Mouse (Mus musculus): ENCODE data around the gene Pip4k2b.
A peak's percentile ranks its signal among the peaks of the same experiment; 100 is the strongest.
"Not testable (repeated sequence)": the region's sequence is repeated elsewhere in the genome, so short reads cannot be mapped to it uniquely, and the experiment has no call there.

Gene Pip4k2b

GRCm38 (mm10) chr11:97753277-97753676 is 8.8 kb upstream of the Pip4k2b start:
- no peak for DNase-seq (ENCODE audit: low read depth, low spot score)

DNA sequence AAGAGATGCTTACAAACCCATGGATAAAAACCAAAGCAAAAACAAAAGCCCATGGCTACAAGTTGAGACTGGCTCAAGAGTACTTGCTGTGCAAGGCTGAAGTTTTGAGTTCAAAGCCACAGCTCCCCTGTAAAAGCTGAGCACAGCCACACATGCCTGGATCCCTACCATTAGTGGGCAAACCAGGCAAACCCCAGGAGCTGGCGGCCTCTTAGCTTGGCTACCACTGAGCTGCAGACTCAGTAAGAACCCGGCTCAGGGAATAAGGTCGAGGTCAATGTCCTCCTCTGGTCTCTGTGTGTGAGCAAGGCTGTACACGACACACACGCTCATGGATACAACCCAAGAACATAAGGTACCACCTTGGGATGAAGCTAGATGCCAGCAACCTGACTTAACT is 4.0 kb upstream of the Pip4k2b start:
- no peak for DNase-seq (ENCODE audit: low read depth, low spot score)

GRCm38 (mm10) chr11:97747773-97748172 is 3.3 kb upstream of the Pip4k2b start:
- no peak for DNase-seq (ENCODE audit: low read depth, low spot score)

DNA sequence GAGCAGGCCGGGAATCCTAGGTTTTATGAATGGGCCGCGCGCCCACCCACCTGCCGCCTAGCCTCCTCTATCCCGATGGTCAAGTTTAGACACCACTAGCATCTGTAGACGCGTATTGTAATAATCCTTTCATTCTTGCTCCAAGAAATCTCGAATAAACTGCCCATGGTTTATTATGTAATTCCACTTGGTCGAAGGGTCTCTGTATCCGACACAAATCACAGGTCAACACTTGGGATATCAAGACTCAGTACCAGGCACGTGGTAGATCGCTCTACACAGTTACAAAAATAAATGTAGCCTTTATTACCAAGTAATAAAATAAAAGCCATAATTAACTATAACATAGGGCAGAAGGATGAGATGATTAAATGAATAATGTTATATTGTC is 822 bp upstream of the Pip4k2b start:
- no peak for DNase-seq (ENCODE audit: low read depth, low spot score)

GRCm38 (mm10) chr11:97744718-97745330 is 320 bp upstream of the Pip4k2b start:
- DNase-seq (ENCODE audit: low read depth, low spot score): peak; percentile 100

GRCm38 (mm10) chr11:97743423-97743822 is 1.1 kb downstream of the Pip4k2b start:
- no peak for DNase-seq (ENCODE audit: low read depth, low spot score)

DNA sequence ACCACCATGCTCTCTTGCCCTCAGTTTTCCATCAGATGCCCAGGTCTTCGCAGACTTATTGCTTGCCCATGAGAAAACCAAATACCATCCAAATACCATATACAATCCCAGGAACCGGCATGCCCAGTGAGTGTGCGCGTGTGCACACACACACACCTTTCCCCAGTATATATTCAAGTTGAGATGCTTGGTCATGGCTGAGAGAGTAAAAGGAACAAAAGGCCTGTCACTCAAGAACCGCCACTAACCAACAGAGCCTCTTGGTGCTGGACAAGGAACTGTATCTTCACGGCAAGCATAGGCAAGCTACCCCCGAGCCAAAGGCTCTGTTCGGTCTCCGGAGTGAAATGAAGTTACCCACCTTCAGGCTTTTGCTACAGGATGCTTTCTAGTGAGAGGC is 1.9 kb downstream of the Pip4k2b start:
- DNase-seq (ENCODE audit: low read depth, low spot score): no peak

DNA sequence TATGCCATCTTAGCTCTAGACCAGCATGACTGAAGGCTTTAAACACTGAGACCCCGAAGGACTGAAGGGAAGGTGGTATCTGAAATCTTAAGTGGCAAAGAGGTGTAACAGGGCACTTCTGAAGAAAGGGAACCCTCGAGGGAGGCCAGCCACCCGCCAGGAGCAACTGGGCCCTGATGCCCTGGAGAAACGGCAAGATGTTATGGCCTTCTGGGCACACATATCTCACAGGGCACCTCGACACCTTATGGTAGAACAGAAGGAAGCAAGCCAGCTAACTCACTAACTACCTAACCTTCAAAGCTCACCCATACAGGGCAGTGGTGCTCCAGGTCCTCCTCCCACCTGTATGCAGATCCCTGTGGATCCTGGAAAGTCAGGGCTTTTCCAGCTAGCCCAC is 2.3 kb downstream of the Pip4k2b start:
- DNase-seq (ENCODE audit: low read depth, low spot score): no peak

DNA sequence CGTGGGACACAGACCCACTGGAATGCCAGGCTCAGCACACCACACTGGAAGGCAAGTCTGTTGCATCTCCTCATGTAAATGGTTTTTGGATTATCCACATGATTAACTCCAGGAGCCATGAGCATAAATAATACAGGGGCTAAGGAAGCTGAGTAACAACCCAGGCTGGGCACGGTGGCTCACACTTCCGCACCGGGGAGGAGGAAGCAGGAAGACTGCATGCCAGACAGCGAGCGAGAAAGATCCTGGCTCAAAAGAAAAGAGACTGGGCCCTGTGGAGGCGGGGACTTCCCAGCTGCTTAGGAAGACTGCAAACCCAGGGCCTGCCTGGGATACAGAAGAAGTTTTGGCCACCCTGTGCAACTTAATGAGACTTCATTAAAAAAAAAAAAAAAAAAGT is 4.3 kb downstream of the Pip4k2b start:
- peak; percentile 38 for DNase-seq (ENCODE audit: low read depth, low spot score)

GRCm38 (mm10) chr11:97739155-97739554 is 5.3 kb downstream of the Pip4k2b start:
- peak; percentile 83 for DNase-seq (ENCODE audit: low read depth, low spot score)

DNA sequence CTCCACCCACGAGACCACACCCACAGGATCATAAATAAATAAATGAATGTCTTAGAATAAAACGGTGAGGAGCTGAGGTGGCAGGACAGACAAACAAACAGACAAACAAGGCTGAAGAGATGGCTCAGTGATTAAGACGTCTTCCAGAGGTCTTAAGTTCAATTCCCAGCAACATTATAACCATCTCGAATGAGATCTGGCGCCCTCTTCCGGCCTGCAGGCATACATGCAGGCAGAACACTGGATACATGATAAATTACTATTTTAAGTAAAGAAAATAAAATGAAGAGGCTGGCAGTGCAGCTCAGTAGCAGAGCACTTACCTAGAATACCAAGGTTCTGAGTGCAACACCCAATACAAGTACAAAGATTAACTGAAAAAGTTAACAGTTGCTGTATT is 5.8 kb downstream of the Pip4k2b start:
- peak; percentile 66 for DNase-seq (ENCODE audit: low read depth, low spot score)

- no peak for DNase-seq (ENCODE audit: low read depth, low spot score)
These were observed 6.9 kb downstream of the Pip4k2b start for GRCm38 (mm10) chr11:97737600-97737999.

GRCm38 (mm10) chr11:97736645-97737044 is 7.9 kb downstream of the Pip4k2b start:
- DNase-seq (ENCODE audit: low read depth, low spot score): no peak

- DNase-seq (ENCODE audit: low read depth, low spot score): not testable (repeated sequence)
These were observed 9.7 kb downstream of the Pip4k2b start for GRCm38 (mm10) chr11:97734810-97735209.

DNA sequence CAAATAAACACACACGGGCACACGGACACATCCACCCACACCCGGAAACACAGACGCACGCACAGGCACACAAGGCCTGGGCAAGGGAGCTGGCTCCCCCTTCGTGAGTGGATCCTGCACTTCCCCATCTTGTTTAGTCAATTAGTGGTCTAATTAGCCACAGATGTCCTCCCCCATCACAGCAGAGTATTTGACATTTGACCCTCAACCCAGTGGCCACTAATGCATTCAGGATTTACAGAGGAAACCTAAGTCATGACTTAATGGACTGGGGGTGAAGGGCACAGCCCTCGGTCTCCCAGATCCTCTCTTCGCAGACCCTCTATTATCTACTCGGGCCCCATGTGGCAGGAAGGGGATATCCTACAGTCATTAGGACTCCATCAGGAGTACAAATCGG is 10.8 kb downstream of the Pip4k2b start:
- no peak for DNase-seq (ENCODE audit: low read depth, low spot score)

- DNase-seq (ENCODE audit: low read depth, low spot score): no peak
These were observed 15.8 kb downstream of the Pip4k2b start for GRCm38 (mm10) chr11:97728730-97729129.

- no peak for DNase-seq (ENCODE audit: low read depth, low spot score)
These were observed 16.2 kb downstream of the Pip4k2b start for GRCm38 (mm10) chr11:97728311-97728710.

- DNase-seq (ENCODE audit: low read depth, low spot score): no peak
These were observed 20.8 kb downstream of the Pip4k2b start for GRCm38 (mm10) chr11:97723709-97724108.

GRCm38 (mm10) chr11:97721338-97721737 is 23.2 kb downstream of the Pip4k2b start:
- no peak for DNase-seq (ENCODE audit: low read depth, low spot score)

- no peak for DNase-seq (ENCODE audit: low read depth, low spot score)
These were observed 25.5 kb downstream of the Pip4k2b start for GRCm38 (mm10) chr11:97719041-97719440.

DNA sequence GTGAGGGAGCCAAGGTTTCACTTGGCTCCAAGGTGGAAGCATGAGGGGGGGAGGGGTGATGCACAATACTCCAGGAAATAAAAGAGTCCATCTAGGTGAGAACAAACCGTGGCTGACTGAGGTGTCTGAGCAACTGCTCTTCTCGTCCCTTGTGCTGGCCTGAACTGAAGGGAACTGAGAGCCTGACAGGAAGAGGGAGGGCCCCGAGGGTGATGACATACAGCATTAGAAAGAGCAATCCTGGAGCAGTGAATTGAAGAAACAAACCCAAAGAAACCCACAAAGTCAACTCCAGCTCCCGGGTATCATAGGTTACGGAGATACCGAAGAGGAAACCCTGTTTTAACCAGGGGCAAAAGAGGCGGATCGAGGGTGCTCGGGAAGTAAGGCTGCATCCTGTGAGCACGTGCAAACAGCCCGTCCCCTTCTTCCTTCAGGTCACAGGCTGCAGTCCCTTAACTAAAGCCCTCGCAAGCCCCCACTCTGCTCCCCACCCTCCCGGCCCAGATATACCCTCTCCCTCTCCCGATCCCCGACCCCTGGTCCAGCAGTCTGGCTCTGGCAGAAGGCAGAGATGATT is 26.1 kb downstream of the Pip4k2b start:
- no peak for DNase-seq (ENCODE audit: low read depth, low spot score)

GRCm38 (mm10) chr11:97717369-97718280 is 26.9 kb downstream of the Pip4k2b start:
- DNase-seq (ENCODE audit: low read depth, low spot score): no peak

DNA sequence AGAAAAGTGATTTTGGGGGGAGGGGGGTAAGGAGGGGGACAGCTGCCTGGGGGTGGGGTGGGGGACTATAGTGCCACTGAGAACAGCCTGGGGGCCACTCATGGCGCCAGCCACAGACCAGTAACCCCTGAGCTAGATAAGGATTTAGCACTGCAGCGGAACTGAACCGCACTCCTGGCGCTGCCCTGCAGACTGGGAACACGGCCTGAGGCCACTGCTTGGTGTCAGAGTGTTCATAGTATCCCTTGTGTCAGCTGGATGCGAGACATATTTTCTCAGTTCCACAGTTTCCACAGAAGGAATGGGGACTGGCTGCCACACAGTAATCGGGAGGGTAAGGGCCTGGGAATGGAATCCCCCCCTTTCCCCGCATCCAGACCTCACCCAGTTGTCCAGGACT is 28.5 kb downstream of the Pip4k2b start:
- no peak for DNase-seq (ENCODE audit: low read depth, low spot score)
